Mouse (Mus musculus) C2C12 (cell line): ENCODE data around the gene Brsk1. TPM values are rescaled to one million over a fixed set of nuclear protein-coding genes. Genes with fewer than 3 reads are reported as not detected.
A peak's percentile ranks its signal among the peaks of the same experiment; 100 is the strongest.

Experiments used
- H3K27me3 ChIP-seq: one replicate; pipeline ENCODE4 v1.6.1; 2011; ENCODE audit not compliant: control insufficient read depth, insufficient read depth, insufficient read length
- H3K36me3 ChIP-seq: one replicate; pipeline ENCODE4 v1.6.1; 2011; ENCODE audit not compliant: control insufficient read depth, insufficient read depth
- H3K4me3 ChIP-seq: one replicate; pipeline ENCODE4 v1.5.1; 2011; ENCODE audit warnings: mild to moderate bottlenecking, control low read depth; ENCODE audit not compliant: poor library complexity, insufficient read depth, severe bottlenecking
- H3K79me2 ChIP-seq: one replicate; pipeline ENCODE4 v1.6.1; 2011; ENCODE audit not compliant: control insufficient read depth, insufficient read depth
- H3K79me3 ChIP-seq: one replicate; pipeline ENCODE4 v1.6.1; 2011; ENCODE audit warnings: low read depth, control low read depth
- H3ac ChIP-seq: one replicate; pipeline ENCODE3; 2011; ENCODE audit warnings: low read depth; ENCODE audit not compliant: control insufficient read depth, insufficient read length
- CEBPB ChIP-seq: IDR thresholded peaks from one replicate; pipeline ENCODE4 v1.6.1; 2011; ENCODE audit warnings: low read depth, mild to moderate bottlenecking, control low read depth, moderate library complexity
- CTCF ChIP-seq: IDR thresholded peaks from one replicate; pipeline ENCODE4 v1.5.1; 2011; ENCODE audit not compliant: control insufficient read depth, insufficient read depth, insufficient read length
- FOSL1 ChIP-seq: IDR thresholded peaks from one replicate; pipeline ENCODE4 v1.8.0; 2011; ENCODE audit warnings: mild to moderate bottlenecking, low read length; ENCODE audit not compliant: poor library complexity, insufficient read depth, severe bottlenecking
- MAX ChIP-seq: IDR thresholded peaks from one replicate; pipeline ENCODE4 v1.6.1; 2011; ENCODE audit warnings: mild to moderate bottlenecking, control low read depth
- MYOD1 ChIP-seq: IDR thresholded peaks from one replicate; pipeline ENCODE4 v1.6.1; 2011; ENCODE audit warnings: low read depth; ENCODE audit not compliant: control insufficient read depth, insufficient read length
- MYOG ChIP-seq: IDR thresholded peaks from one replicate; pipeline ENCODE4 v1.6.1; 2011; ENCODE audit not compliant: control insufficient read depth, insufficient read length; ENCODE audit errors: extremely low read depth
- USF1 ChIP-seq: IDR thresholded peaks from one replicate; pipeline ENCODE4 v1.6.1; 2011; ENCODE audit warnings: low read depth, mild to moderate bottlenecking, control low read depth, moderate library complexity
- polyA plus RNA-seq: library from polyadenylated mRNA; unstranded; fragments of >200 nt; fragmentation: generic; extraction: Trizol; gene quantifications from one replicate; pipeline ENCODE4 v1.2.1, GENCODE M21; 2012; ENCODE audit warnings: missing spikeins

Gene Brsk1
- polyA plus RNA-seq, 1 experiment, result 15.3 TPM

DNA sequence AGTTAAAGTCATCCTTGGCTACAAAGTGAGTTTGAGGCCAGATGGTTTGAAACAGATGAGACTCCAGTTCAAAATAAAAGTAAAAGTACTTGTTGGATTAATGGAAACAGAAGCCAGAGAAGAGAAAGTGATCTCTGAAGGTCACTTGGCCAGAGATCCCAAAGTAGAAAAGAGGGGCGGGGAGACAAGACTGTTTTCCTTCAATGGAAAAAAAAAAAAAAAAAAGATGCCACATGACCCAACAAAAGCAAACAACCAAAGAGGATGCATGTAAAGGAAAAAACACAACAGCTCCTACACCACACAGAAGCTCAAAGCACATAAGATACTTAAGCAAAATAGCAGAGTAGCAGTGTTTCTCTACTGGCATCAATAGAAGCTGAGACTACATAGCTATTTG lies 34.5 kb upstream of the Brsk1 start:
- Histone ChIP-seq H3ac (no peak overlapping the region), H3K4me3 (no peak overlapping the region), H3K36me3 (peaks cover 20% of the 10 kb centered on the region), H3K27me3 (no peaks in the 10 kb centered on the region), H3K79me2 (peaks cover 79% of the 10 kb centered on the region), H3K79me3 (peaks cover 70% of the 10 kb centered on the region)
- TF ChIP-seq CTCF (no peak), CEBPB (no peak), USF1 (no peak), MYOD1 (no peak), MYOG (no peak), FOSL1 (no peak), MAX (no peak)

DNA sequence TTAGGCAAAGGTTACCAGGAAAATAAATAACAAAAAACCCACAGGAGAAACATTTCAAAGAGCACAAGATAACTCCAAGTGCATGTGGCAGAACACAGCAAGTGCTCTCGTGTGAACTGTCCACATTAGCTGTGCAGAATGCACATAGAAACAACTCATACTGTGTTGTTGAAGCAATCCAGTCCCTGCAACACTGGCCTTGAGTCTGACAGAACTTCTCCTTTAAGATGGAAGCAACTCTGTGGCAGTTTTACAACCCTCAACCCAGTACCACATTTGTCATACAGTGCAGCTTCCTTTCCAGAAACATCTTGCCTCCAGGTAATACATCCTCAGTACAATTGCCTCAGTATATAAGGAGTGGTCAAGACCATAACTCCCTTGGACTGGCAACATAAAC lies 33.6 kb upstream of the Brsk1 start:
- Histone ChIP-seq H3K79me2 (peaks cover 70% of the 10 kb centered on the region), H3K36me3 (peaks cover 13% of the 10 kb centered on the region), H3K4me3 (no peak overlapping the region), H3ac (no peak overlapping the region), H3K79me3 (peaks cover 61% of the 10 kb centered on the region), H3K27me3 (no peaks in the 10 kb centered on the region)
- no peak for TF ChIP-seq FOSL1
- no peak for TF ChIP-seq CEBPB
- no peak for TF ChIP-seq MAX
- TF ChIP-seq MYOD1, result no peak

DNA sequence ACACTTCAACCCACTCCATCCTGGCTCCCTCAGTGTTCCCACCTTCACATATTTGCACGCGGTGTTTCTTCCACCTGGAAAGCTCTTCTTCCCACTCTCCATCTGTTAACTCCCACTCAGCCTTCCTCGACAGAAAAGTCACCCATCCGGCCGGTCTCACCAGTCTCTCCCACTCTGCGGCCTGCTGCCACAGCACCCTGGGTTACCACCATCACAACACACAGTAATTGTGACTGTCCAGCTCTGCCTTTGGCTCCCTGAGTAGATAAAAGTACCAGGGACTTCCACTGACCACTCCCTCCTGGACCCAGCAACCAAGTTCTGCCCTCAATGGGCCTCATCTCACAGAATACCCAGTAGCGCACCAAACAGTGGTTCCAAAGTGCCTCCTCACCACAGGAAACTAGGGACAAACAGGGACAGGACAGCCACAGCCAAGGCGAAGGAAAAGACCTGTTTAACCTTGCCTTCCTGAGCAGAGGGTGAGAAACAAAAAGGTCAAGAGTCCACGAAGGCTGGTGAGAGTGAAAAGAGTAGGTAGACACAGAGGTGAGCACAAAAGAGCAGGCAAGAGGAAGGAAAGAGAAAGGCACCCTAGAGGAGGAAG lies 32.8 kb upstream of the Brsk1 start:
- H3K79me2 ChIP-seq, result peaks cover 62% of the 10 kb centered on the region
- peaks cover 5% of the 10 kb centered on the region for H3K36me3 ChIP-seq
- peak overlapping the region; percentile 85 for H3ac ChIP-seq
- H3K79me3 ChIP-seq, result peaks cover 53% of the 10 kb centered on the region
- no peaks in the 10 kb centered on the region for H3K27me3 ChIP-seq
- TF ChIP-seq CEBPB, result no peak
- TF ChIP-seq MAX, result no peak
- no peak for TF ChIP-seq CTCF
- no peak for TF ChIP-seq MYOG
- TF ChIP-seq USF1, result no peak
- no peak for TF ChIP-seq MYOD1
- no peak for TF ChIP-seq FOSL1
- H3K4me3 ChIP-seq, result peak overlapping the region; percentile 72

DNA sequence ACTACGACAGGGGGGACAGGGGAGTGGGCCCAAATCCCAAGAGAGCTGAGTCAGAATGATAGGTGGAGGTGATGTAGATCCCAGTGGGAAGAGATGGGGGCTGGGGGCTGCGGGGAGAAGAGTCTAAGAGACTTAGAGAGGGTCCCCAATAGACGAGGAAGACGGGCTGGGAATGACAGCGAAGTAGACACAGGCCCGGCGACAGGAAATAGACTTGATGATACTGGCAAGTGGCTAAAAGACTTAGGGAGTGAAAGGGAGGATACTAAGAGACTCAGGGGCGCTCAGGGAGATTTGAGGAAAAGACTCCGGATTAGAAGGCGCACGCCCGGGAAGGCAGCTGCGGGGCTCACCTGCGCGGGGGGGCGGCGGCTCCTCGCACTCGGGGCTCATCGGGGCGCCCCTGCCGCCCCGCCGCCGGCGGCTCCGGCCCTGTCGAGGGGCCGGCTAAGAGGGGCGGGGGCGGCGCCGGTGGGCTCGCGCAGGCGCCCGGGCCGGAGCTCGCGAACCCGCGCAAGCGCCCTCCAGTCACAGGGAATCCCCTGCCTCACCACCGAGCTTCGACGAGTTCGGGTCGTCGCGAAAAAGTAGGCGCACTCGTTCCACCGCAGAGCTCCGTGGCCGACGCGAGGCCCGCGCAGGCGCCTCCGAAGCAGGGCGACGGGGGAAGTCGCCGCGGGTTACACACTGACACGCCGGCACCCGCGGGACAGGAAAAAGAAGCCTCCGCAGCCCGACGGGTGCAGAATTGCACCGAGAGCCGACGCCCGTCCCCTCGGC lies 32.1 kb upstream of the Brsk1 start:
- H3ac ChIP-seq, result peak overlapping the region; percentile 85
- no peak for TF ChIP-seq MAX
- TF ChIP-seq CTCF, result no peak
- no peak for TF ChIP-seq USF1
- no peak for TF ChIP-seq FOSL1
- no peak for TF ChIP-seq CEBPB
- TF ChIP-seq MYOG, result no peak
- TF ChIP-seq MYOD1, result no peak

DNA sequence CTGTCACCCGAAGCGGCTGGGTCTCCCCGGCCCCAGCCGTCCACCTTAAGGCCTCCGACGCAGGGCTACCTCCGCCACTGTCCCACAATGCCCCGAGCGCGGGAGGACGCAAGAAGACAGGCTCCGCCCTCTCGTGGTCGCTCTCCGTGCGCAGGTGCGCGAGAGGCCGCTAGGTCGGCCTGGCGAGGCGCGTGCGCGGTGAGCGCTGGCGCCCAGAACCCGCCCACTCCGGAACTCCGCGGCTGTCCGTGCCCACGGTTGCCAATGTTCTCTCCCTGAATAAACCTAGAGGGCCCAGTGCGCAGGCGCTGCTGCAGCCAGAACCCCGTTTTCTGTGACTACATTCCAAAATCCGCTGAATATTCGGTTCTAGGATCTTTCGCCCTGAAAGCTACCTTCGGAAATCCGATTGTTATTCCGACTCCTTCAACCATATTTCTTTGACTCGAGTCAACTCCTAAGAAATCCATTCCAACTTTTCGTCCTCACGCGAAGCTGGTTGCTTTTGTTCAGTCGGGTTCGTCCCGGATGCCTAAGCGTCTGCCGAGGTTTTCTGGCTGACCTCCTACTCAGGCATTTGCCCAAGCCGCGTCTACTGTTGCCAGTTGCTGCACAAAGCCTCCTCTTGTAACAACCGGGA lies 31.4 kb upstream of the Brsk1 start, which contains the start of gene Ppp6r1:
TSS of gene Ppp6r1 (minus strand) at position 108 of the 640 bp plus-strand sequence.
- H3K79me3 ChIP-seq, result peaks cover 41% of the 10 kb centered on the region
- H3K27me3 ChIP-seq, result no peaks in the 10 kb centered on the region
- H3K36me3 ChIP-seq, result no peaks in the 10 kb centered on the region
- TF ChIP-seq CTCF, result no peak
- TF ChIP-seq USF1, result no peak
- TF ChIP-seq FOSL1, result no peak
- TF ChIP-seq MYOG, result no peak
- no peak for TF ChIP-seq MAX
- no peak for TF ChIP-seq MYOD1
- TF ChIP-seq CEBPB, result no peak
- H3K4me3 ChIP-seq, result peak within 1 kb of the TSS; percentile 72
- peaks cover 48% of the 10 kb centered on the region for H3K79me2 ChIP-seq
- peak within 1 kb of the TSS; percentile 85 for H3ac ChIP-seq

More for the DNA sequence above, 32.1 kb upstream of the Brsk1 start:
- Histone ChIP-seq H3K27me3 (no peaks in the 10 kb centered on the region), H3K79me2 (peaks cover 55% of the 10 kb centered on the region), H3K79me3 (peaks cover 47% of the 10 kb centered on the region), H3K4me3 (peak overlapping the region; percentile 72), H3K36me3 (no peaks in the 10 kb centered on the region)
